Mouse (Mus musculus) midbrain, embryonic 16.5 days (tissue): ENCODE data around the gene Lrrfip1. TPM values are rescaled to one million over a fixed set of nuclear protein-coding genes. Genes with fewer than 3 reads are reported as not detected.

Experiments
- ATAC-seq: fragments of 200-750 bp; cut with Nextera tagmentation; 2 replicates; pipeline ENCODE4 v1.8.0; 2017; ENCODE audit warnings: moderate TSS enrichment
- H3K27ac ChIP-seq: fragments of 300-500 bp; sonication (generic); 2 replicates; pipeline ENCODE4 v1.5.1; 2014; ENCODE audit warnings: mild to moderate bottlenecking, low read length, mixed read lengths
- H3K27me3 ChIP-seq: fragments of 300-500 bp; sonication (generic); 2 replicates; pipeline ENCODE4 v1.6.1; 2014; ENCODE audit warnings: low read depth, low read length, mixed read lengths; ENCODE audit not compliant: control insufficient read depth, insufficient read depth
- H3K36me3 ChIP-seq: fragments of 300-500 bp; sonication (generic); 2 replicates; pipeline ENCODE4 v1.6.1; 2014; ENCODE audit warnings: mild to moderate bottlenecking, low read length, moderate library complexity, mixed read lengths; ENCODE audit not compliant: control insufficient read depth, insufficient read depth
- H3K4me1 ChIP-seq: fragments of 300-500 bp; sonication (generic); 2 replicates; pipeline ENCODE4 v1.6.1; 2014; ENCODE audit warnings: mild to moderate bottlenecking, low read length, mixed read lengths; ENCODE audit not compliant: control insufficient read depth, insufficient read depth
- H3K4me2 ChIP-seq: fragments of 300-500 bp; sonication (generic); 2 replicates; pipeline ENCODE4 v1.6.1; 2014; ENCODE audit warnings: mild to moderate bottlenecking, low read length, mixed read lengths
- H3K4me3 ChIP-seq: fragments of 300-500 bp; sonication (generic); 2 replicates; pipeline ENCODE4 v1.5.1; 2014; ENCODE audit warnings: low read depth, mild to moderate bottlenecking, low read length, moderate library complexity, mixed read lengths
- H3K9ac ChIP-seq: fragments of 300-500 bp; sonication (generic); 2 replicates; pipeline ENCODE4 v1.6.1; 2014; ENCODE audit warnings: low read depth, low read length, mixed read lengths
- H3K9me3 ChIP-seq: fragments of 300-500 bp; sonication (generic); replicated peaks from 2 replicates; pipeline ENCODE4 v1.6.1; 2014; ENCODE audit warnings: mild to moderate bottlenecking, low read length, mixed read lengths; ENCODE audit not compliant: control insufficient read depth, poor library complexity, severe bottlenecking
- WGBS: fragments of 180-500 bp; shearing (Covaris S2); extraction: QIAGEN DNeasy Blood & Tissue Kit; methylation state at CpG from one replicate; pipeline ENCODE4 v1.1.7; 2014; 5-methylcytosine and 5-hydroxymethylcytosine counted together
- polyA plus RNA-seq: library from polyadenylated mRNA; unstranded; fragments of >200 nt; fragmentation: Nextera tagmentation; extraction: Ambion mirVana; gene quantifications from 2 replicates; pipeline ENCODE4 v1.2.1, GENCODE M21; 2015

Lrrfip1 gene
- polyA plus RNA-seq, 1 experiment from 2014 or later, result 44.4 TPM

- Histone ChIP-seq H3K27ac (no peak overlapping the region), H3K9ac (no peak overlapping the region), H3K36me3 (peaks cover 20% of the 10 kb centered on the region), H3K4me2 (no peak overlapping the region), H3K4me1 (no peaks in the 10 kb centered on the region), H3K4me3 (no peak overlapping the region), H3K9me3 (no peaks in the 10 kb centered on the region), H3K27me3 (no peaks in the 10 kb centered on the region)
- WGBS, result 90% methylated on average over 5 of the region's 5 CpGs
- ATAC-seq, result no peak
Observed at GRCm38 (mm10) chr1:91123004-91123403, 124.5 kb downstream of the Lrrfip1 start.

- no peaks in the 10 kb centered on the region for H3K4me1 ChIP-seq
- no peak for ATAC-seq
- no peak overlapping the region for H3K27ac ChIP-seq
- H3K36me3 ChIP-seq, result peaks cover 24% of the 10 kb centered on the region
- no peaks in the 10 kb centered on the region for H3K27me3 ChIP-seq
- no peak overlapping the region for H3K4me2 ChIP-seq
- no peak overlapping the region for H3K4me3 ChIP-seq
- no peaks in the 10 kb centered on the region for H3K9me3 ChIP-seq
- 98% methylated on average over 3 of the region's 3 CpGs for WGBS
- H3K9ac ChIP-seq, result no peak overlapping the region
Observed at GRCm38 (mm10) chr1:91123466-91123865, 124.9 kb downstream of the Lrrfip1 start.

GRCm38 (mm10) chr1:91128849-91129248, 130.3 kb downstream of the Lrrfip1 start:
- H3K4me3 ChIP-seq, result no peak overlapping the region
- no peaks in the 10 kb centered on the region for H3K27me3 ChIP-seq
- H3K4me2 ChIP-seq, result no peak overlapping the region
- 91% methylated on average over 4 of the region's 4 CpGs for WGBS
- no peak overlapping the region for H3K27ac ChIP-seq
- H3K9ac ChIP-seq, result no peak overlapping the region
- no peaks in the 10 kb centered on the region for H3K4me1 ChIP-seq
- H3K9me3 ChIP-seq, result no peaks in the 10 kb centered on the region
- ATAC-seq, result no peak
- H3K36me3 ChIP-seq, result peaks cover 28% of the 10 kb centered on the region

GRCm38 (mm10) chr1:91137036-91137435, 138.5 kb downstream of the Lrrfip1 start:
- Histone ChIP-seq H3K36me3 (no peaks in the 10 kb centered on the region), H3K27me3 (no peaks in the 10 kb centered on the region), H3K27ac (no peak overlapping the region), H3K4me2 (no peak overlapping the region), H3K9me3 (no peaks in the 10 kb centered on the region), H3K4me3 (no peak overlapping the region), H3K9ac (no peak overlapping the region), H3K4me1 (no peaks in the 10 kb centered on the region)
- 87% methylated on average over 2 of the region's 2 CpGs for WGBS
- no peak for ATAC-seq

- H3K4me2 ChIP-seq, result no peak within 1 kb of the TSS
- no peaks in the 10 kb centered on the region for H3K36me3 ChIP-seq
- no peaks in the 10 kb centered on the region for H3K9me3 ChIP-seq
- H3K4me1 ChIP-seq, result no peaks in the 10 kb centered on the region
- ATAC-seq, result no peak
- WGBS, result 60% methylated on average over 20 of the region's 20 CpGs
- H3K27me3 ChIP-seq, result no peaks in the 10 kb centered on the region
- H3K9ac ChIP-seq, result no peak within 1 kb of the TSS
- H3K4me3 ChIP-seq, result no peak within 1 kb of the TSS
- H3K27ac ChIP-seq, result no peak within 1 kb of the TSS
Observed at GRCm38 (mm10) chr1:91144813-91145212, 146.3 kb downstream of the Lrrfip1 start, which contains the start of gene Rbm44. Gene Rbm44, plus strand, starts transcription at chr1:91145089.

GRCm38 (mm10) chr1:91151509-91151908, 153.0 kb downstream of the Lrrfip1 start:
- ATAC-seq, result no peak
- H3K36me3 ChIP-seq, result no peaks in the 10 kb centered on the region
- H3K4me1 ChIP-seq, result no peaks in the 10 kb centered on the region
- H3K9ac ChIP-seq, result no peak overlapping the region
- H3K4me2 ChIP-seq, result no peak overlapping the region
- WGBS, result 42% methylated on average over 2 of the region's 2 CpGs
- no peak overlapping the region for H3K4me3 ChIP-seq
- H3K27me3 ChIP-seq, result no peaks in the 10 kb centered on the region
- no peak overlapping the region for H3K27ac ChIP-seq
- no peaks in the 10 kb centered on the region for H3K9me3 ChIP-seq

GRCm38 (mm10) chr1:91166798-91167197, 168.3 kb downstream of the Lrrfip1 start:
- Histone ChIP-seq H3K4me3 (no peak overlapping the region), H3K4me2 (no peak overlapping the region), H3K27me3 (no peaks in the 10 kb centered on the region), H3K36me3 (no peaks in the 10 kb centered on the region), H3K9ac (no peak overlapping the region), H3K9me3 (no peaks in the 10 kb centered on the region), H3K4me1 (no peaks in the 10 kb centered on the region), H3K27ac (no peak overlapping the region)
- WGBS, result 75% methylated on average over 6 of the region's 6 CpGs
- no peak for ATAC-seq

GRCm38 (mm10) chr1:91169157-91169556, 170.6 kb downstream of the Lrrfip1 start:
- no peaks in the 10 kb centered on the region for H3K9me3 ChIP-seq
- no peaks in the 10 kb centered on the region for H3K4me1 ChIP-seq
- H3K9ac ChIP-seq, result no peak overlapping the region
- no peaks in the 10 kb centered on the region for H3K36me3 ChIP-seq
- no peak overlapping the region for H3K4me3 ChIP-seq
- H3K27me3 ChIP-seq, result no peaks in the 10 kb centered on the region
- H3K27ac ChIP-seq, result no peak overlapping the region
- ATAC-seq, result no peak
- WGBS, result 78% methylated on average over 4 of the region's 4 CpGs
- no peak overlapping the region for H3K4me2 ChIP-seq

GRCm38 (mm10) chr1:91174796-91175195, 176.3 kb downstream of the Lrrfip1 start:
- Histone ChIP-seq H3K9ac (no peak overlapping the region), H3K4me2 (no peak overlapping the region), H3K4me3 (no peak overlapping the region), H3K4me1 (peaks cover under 1% of the 10 kb centered on the region; the same call in 1 of the 2 replicates), H3K27ac (no peak overlapping the region), H3K27me3 (no peaks in the 10 kb centered on the region; the same call in 1 of the 2 replicates), H3K36me3 (no peaks in the 10 kb centered on the region), H3K9me3 (no peaks in the 10 kb centered on the region)
- 97% methylated on average over 5 of the region's 5 CpGs for WGBS
- ATAC-seq, result no peak
